Mouse (Mus musculus): ENCODE data around the gene Fggy.

- TF ChIP-seq GATA1 (IDR thresholded peaks at IDR 0.05; ENCODE audit: low read length) = no peak
- TF ChIP-seq TAL1 (IDR thresholded peaks at IDR 0.05; ENCODE audit: low read length) = no peak
Measured at GRCm38 (mm10) chr4:95688159-95688558, 130.9 kb downstream of the Fggy start.

Measured in erythroblast, embryonic 14.5 days (primary cell).